Mouse (Mus musculus): ENCODE measurements around the gene Dnajc7. TPM values are rescaled to one million over a fixed set of nuclear protein-coding genes. Genes with fewer than 3 reads are reported as not detected.
A peak's percentile ranks its signal among the peaks of the same experiment; 100 is the strongest.

The Dnajc7 gene
- polyA plus RNA-seq, 1 experiment = 201 TPM

- TF ChIP-seq POLR2A (IDR thresholded peaks at IDR 0.05; ENCODE audit: borderline replicate concordance, extremely low read depth, insufficient read depth, insufficient read length, poor library complexity, severe bottlenecking) = no peak
- no peak for TF ChIP-seq CTCF (IDR thresholded peaks at IDR 0.05; ENCODE audit: borderline replicate concordance, extremely low read depth, insufficient read depth, insufficient read length)
- no peak for DNase-seq (ENCODE audit: low read depth)
Observed at GRCm38 (mm10) chr11:100564703-100565102, 55.3 kb downstream of the Dnajc7 start.

- TF ChIP-seq CTCF (IDR thresholded peaks at IDR 0.05; ENCODE audit: borderline replicate concordance, extremely low read depth, insufficient read depth, insufficient read length) (no peak), POLR2A (IDR thresholded peaks at IDR 0.05; ENCODE audit: borderline replicate concordance, extremely low read depth, insufficient read depth, insufficient read length, poor library complexity, severe bottlenecking) (no peak)
- DNase-seq (ENCODE audit: low read depth) = peak; percentile 83
Observed at GRCm38 (mm10) chr11:100564297-100564696, 55.7 kb downstream of the Dnajc7 start.

DNA sequence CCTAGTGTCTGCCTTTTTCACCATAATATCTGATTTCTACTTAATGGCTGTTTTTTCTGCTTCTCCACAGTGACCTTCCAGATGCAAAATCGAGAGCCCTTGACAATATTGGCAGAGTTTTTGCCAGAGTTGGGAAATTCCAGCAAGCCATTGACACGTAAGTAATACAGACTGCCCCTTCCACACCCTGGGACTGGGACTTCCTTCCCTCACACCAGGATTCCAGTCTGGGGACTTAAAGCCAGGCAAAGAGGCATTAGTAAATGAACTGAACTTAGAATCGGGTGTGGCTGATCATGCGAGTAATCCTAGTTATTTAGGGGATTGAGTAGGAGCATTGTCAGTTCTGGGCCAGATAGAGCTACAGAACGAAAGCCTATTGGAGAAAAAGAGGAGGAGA lies 58.2 kb downstream of the Dnajc7 start:
- TF ChIP-seq POLR2A (IDR thresholded peaks at IDR 0.05; ENCODE audit: borderline replicate concordance, extremely low read depth, insufficient read depth, insufficient read length, poor library complexity, severe bottlenecking) (no peak), CTCF (IDR thresholded peaks at IDR 0.05; ENCODE audit: borderline replicate concordance, extremely low read depth, insufficient read depth, insufficient read length) (no peak)
- DNase-seq (ENCODE audit: low read depth) = no peak

- TF ChIP-seq CTCF (IDR thresholded peaks at IDR 0.05; ENCODE audit: borderline replicate concordance, extremely low read depth, insufficient read depth, insufficient read length) = no peak
- no peak for TF ChIP-seq POLR2A (IDR thresholded peaks at IDR 0.05; ENCODE audit: borderline replicate concordance, extremely low read depth, insufficient read depth, insufficient read length, poor library complexity, severe bottlenecking)
- no peak for DNase-seq (ENCODE audit: low read depth)
Observed at GRCm38 (mm10) chr11:100559476-100559875, 60.5 kb downstream of the Dnajc7 start.

DNA sequence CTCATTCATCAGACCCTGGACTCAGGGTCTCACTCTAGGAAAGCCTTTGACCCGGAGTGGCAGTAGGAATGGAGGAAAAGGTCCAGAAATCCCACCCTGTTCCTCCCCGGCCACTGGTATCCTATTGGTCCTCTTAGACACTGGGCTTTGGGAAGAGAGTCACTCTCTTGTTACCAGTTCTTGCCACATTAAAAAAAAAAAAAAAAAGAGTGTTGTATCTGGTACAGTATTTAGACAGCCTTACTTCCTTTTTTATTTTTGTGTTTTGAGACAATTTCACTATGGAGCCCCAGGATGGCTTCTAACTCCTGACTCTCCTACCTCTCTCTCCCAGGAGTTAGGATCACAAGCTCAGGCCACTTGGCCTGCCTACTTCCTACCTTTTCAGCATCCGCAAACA lies 62.4 kb downstream of the Dnajc7 start:
- DNase-seq (ENCODE audit: low read depth) = no peak
- TF ChIP-seq CTCF (IDR thresholded peaks at IDR 0.05; ENCODE audit: borderline replicate concordance, extremely low read depth, insufficient read depth, insufficient read length) (no peak), POLR2A (IDR thresholded peaks at IDR 0.05; ENCODE audit: borderline replicate concordance, extremely low read depth, insufficient read depth, insufficient read length, poor library complexity, severe bottlenecking) (no peak)

DNA sequence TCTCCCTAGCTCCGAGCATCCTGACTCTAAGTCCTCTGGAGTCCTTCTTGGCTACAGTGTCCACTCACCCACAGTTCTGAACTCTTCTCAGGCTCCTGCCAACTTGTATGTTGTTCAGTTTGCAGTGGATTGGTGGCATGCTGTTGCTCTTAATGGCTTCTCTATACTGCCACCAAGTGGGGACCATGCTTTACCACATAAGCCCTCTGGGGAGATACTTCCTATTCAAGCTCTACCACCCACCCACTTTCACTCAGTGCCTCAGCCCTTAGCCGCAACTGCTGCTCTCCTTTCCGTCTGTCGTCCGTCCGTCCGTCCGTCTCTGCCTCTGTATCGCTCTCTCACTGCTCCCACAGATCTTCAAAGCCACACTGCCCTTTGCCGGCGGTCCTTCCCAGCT lies 64.4 kb downstream of the Dnajc7 start:
- DNase-seq (ENCODE audit: low read depth) = peak; percentile 88
- TF ChIP-seq CTCF (IDR thresholded peaks at IDR 0.05; ENCODE audit: borderline replicate concordance, extremely low read depth, insufficient read depth, insufficient read length) = peak; percentile 65; the same call in 1 of the 2 replicates
- TF ChIP-seq POLR2A (IDR thresholded peaks at IDR 0.05; ENCODE audit: borderline replicate concordance, extremely low read depth, insufficient read depth, insufficient read length, poor library complexity, severe bottlenecking) = no peak

DNA sequence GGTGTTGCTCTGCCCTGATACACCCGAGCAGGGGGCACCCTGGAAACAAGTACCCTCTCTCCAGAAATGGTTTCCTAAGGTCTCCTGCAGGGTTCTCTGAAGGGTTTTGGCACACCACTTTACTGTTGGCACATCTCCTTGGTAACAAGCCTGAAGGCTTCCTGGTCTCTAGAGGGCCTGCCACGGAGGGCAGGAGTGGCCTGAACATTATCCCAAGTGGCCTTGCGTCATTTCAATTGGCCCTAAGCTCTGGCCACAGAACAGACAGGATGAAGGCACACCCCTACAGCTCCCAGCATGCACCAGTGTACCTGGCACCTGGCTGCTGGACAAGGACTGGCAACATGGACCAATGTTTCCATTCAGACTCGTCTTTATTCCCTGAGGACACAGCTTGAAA lies 67.1 kb downstream of the Dnajc7 start:
- no peak for DNase-seq (ENCODE audit: low read depth)

DNA sequence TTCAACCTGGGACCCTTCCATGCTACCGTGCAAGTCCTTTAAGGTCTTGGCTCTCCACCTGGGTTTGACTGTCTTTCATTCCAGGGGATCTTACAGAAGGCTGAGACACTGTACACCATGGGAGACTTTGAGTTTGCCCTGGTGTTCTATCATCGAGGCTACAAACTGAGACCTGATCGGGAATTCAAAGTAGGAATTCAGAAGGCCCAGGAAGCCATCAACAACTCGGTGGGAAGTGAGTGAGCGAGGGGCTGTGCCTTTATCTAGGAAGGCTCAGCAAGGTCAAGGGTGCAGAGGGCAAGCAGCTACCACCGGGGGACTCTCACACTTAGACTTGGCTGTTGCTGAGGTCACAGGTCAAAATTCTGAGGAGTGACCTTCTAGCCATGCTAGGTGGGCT lies 69.9 kb downstream of the Dnajc7 start:
- TF ChIP-seq CTCF (IDR thresholded peaks at IDR 0.05; ENCODE audit: borderline replicate concordance, extremely low read depth, insufficient read depth, insufficient read length) (no peak), POLR2A (IDR thresholded peaks at IDR 0.05; ENCODE audit: borderline replicate concordance, extremely low read depth, insufficient read depth, insufficient read length, poor library complexity, severe bottlenecking) (no peak)
- no peak for DNase-seq (ENCODE audit: low read depth)

More for the DNA sequence above, 67.1 kb downstream of the Dnajc7 start:
- TF ChIP-seq CTCF (IDR thresholded peaks at IDR 0.05; ENCODE audit: borderline replicate concordance, extremely low read depth, insufficient read depth, insufficient read length) (no peak), POLR2A (IDR thresholded peaks at IDR 0.05; ENCODE audit: borderline replicate concordance, extremely low read depth, insufficient read depth, insufficient read length, poor library complexity, severe bottlenecking) (no peak)

- DNase-seq (ENCODE audit: low read depth) = no peak
- TF ChIP-seq POLR2A (IDR thresholded peaks at IDR 0.05; ENCODE audit: borderline replicate concordance, extremely low read depth, insufficient read depth, insufficient read length, poor library complexity, severe bottlenecking) (no peak), CTCF (IDR thresholded peaks at IDR 0.05; ENCODE audit: borderline replicate concordance, extremely low read depth, insufficient read depth, insufficient read length) (no peak)
Observed at GRCm38 (mm10) chr11:100549466-100549865, 70.5 kb downstream of the Dnajc7 start.

- TF ChIP-seq POLR2A (IDR thresholded peaks at IDR 0.05; ENCODE audit: borderline replicate concordance, extremely low read depth, insufficient read depth, insufficient read length, poor library complexity, severe bottlenecking) = no peak
- no peak for TF ChIP-seq CTCF (IDR thresholded peaks at IDR 0.05; ENCODE audit: borderline replicate concordance, extremely low read depth, insufficient read depth, insufficient read length)
- DNase-seq (ENCODE audit: low read depth) = no peak
Observed at GRCm38 (mm10) chr11:100548141-100548540, 71.8 kb downstream of the Dnajc7 start.

- DNase-seq (ENCODE audit: low read depth) = no peak
- TF ChIP-seq POLR2A (IDR thresholded peaks at IDR 0.05; ENCODE audit: borderline replicate concordance, extremely low read depth, insufficient read depth, insufficient read length, poor library complexity, severe bottlenecking) (no peak), CTCF (IDR thresholded peaks at IDR 0.05; ENCODE audit: borderline replicate concordance, extremely low read depth, insufficient read depth, insufficient read length) (no peak)
Observed at GRCm38 (mm10) chr11:100546955-100547354, 73.0 kb downstream of the Dnajc7 start.

DNA sequence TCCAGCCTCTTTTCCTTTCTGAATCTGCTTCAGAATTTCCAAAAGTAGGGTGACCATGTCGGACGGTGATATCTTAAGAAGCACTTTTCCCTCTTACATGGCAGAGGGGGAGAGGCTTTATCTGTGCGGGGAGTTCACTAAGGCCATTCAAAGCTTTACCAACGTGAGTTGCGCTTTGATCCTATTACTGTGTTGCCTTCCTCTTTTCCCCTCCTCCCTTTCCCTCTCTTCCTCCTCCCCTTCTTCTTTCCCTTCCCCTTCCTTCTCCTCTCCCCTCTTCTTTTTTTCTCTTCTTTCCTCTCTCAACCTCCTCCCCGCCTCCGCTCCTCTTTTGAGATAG lies 74.3 kb downstream of the Dnajc7 start:
- TF ChIP-seq CTCF (IDR thresholded peaks at IDR 0.05; ENCODE audit: borderline replicate concordance, extremely low read depth, insufficient read depth, insufficient read length) (no peak), POLR2A (IDR thresholded peaks at IDR 0.05; ENCODE audit: borderline replicate concordance, extremely low read depth, insufficient read depth, insufficient read length, poor library complexity, severe bottlenecking) (no peak)
- no peak for DNase-seq (ENCODE audit: low read depth)

Measured in brain, embryonic 14.5 days (tissue).